Mouse (Mus musculus) CH12.LX (cell line): ENCODE data around the gene 4930519G04Rik. TPM values are rescaled to one million over a fixed set of nuclear protein-coding genes. Genes with fewer than 3 reads are reported as not detected.

Source experiments
- DNase-seq: peaks from one replicate; pipeline ENCODE4 v3.0.0-alpha.2; 2013; ENCODE audit errors: extremely low read depth
- H3K27ac ChIP-seq: 2 replicates; pipeline ENCODE4 v1.5.1; 2012; ENCODE audit warnings: low read depth, mild to moderate bottlenecking, control low read depth, moderate library complexity; ENCODE audit not compliant: insufficient read depth
- H3K27me3 ChIP-seq: replicated peaks from 2 replicates; pipeline ENCODE3; 2012; ENCODE audit warnings: inconsistent platforms
- H3K36me3 ChIP-seq, 2 experiments: replicated peaks in 1 of 2; 2 replicates each; pipeline versions ENCODE3 to v1.6.1; 2012; ENCODE audit warnings: inconsistent platforms in 1 of 2, low read length in 1 of 2, mild to moderate bottlenecking in 1 of 2, mixed read lengths in 1 of 2, moderate library complexity in 1 of 2; ENCODE audit not compliant: control insufficient read depth in 1 of 2, insufficient read depth in 1 of 2
- H3K4me1 ChIP-seq, 2 experiments: 2 replicates each; pipeline ENCODE4 v1.6.1; 2012; ENCODE audit warnings: inconsistent platforms in 1 of 2, moderate library complexity in 1 of 2; ENCODE audit not compliant: insufficient read depth in 2 of 2, control insufficient read depth in 1 of 2
- H3K4me2 ChIP-seq: 2 replicates; pipeline ENCODE4 v1.6.1; 2012; ENCODE audit warnings: low read depth, mild to moderate bottlenecking, control low read depth; ENCODE audit not compliant: poor library complexity, insufficient read depth, severe bottlenecking
- H3K4me3 ChIP-seq, 3 experiments: fragments of 150-350 bp in 1 of 3; sonication (generic) in 1 of 3; replicated peaks in 1 of 3; 2 replicates each; pipeline versions ENCODE3 to v1.5.1; 2011 to 2012; ENCODE audit warnings: low read depth in 2 of 3, low read length in 2 of 3, mild to moderate bottlenecking in 2 of 3, moderate library complexity in 2 of 3, control low read depth in 1 of 3, improper control_type of control experiment in 1 of 3, inconsistent platforms in 1 of 3, mixed read lengths in 1 of 3; ENCODE audit not compliant: poor library complexity in 1 of 3
- H3K79me2 ChIP-seq: replicated peaks from 2 replicates; pipeline ENCODE4 v1.6.1; 2012; ENCODE audit warnings: mild to moderate bottlenecking, moderate library complexity; ENCODE audit not compliant: control insufficient read depth, poor library complexity, insufficient read depth, severe bottlenecking; ENCODE audit errors: extremely low read depth
- H3K9ac ChIP-seq: 2 replicates; pipeline ENCODE4 v1.6.1; 2012; ENCODE audit warnings: low read depth, mild to moderate bottlenecking, control low read depth, moderate library complexity; ENCODE audit not compliant: insufficient read depth
- H3K9me3 ChIP-seq: replicated peaks from 2 replicates; pipeline ENCODE3; 2012; ENCODE audit warnings: low read length, inconsistent platforms, mixed read lengths
- CHD1 ChIP-seq: IDR thresholded peaks from 2 replicates; pipeline ENCODE4 v1.6.1; 2012; ENCODE audit warnings: low read depth, low read length, improper control_type of control experiment, inconsistent platforms
- CHD2 ChIP-seq: IDR thresholded peaks from 2 replicates; pipeline ENCODE4 v1.6.1; 2011; ENCODE audit warnings: low read length, improper control_type of control experiment
- ELF1 ChIP-seq: IDR thresholded peaks from 2 replicates; pipeline ENCODE4 v1.6.1; 2014; ENCODE audit warnings: low read depth, mild to moderate bottlenecking, inconsistent platforms, low read length, improper control_type of control experiment
- EP300 ChIP-seq: IDR thresholded peaks from 2 replicates; pipeline ENCODE4 v1.6.1; 2011; ENCODE audit warnings: low read length, improper control_type of control experiment
- ETS1 ChIP-seq: conservative IDR thresholded peaks from 2 replicates; pipeline ENCODE4 v1.6.1; 2012; ENCODE audit warnings: low read depth, mild to moderate bottlenecking, inconsistent platforms, low read length, improper control_type of control experiment, moderate library complexity
- GABPA ChIP-seq: IDR thresholded peaks from 2 replicates; pipeline ENCODE4 v1.6.1; 2012; ENCODE audit warnings: low read depth, low read length, improper control_type of control experiment, inconsistent platforms; ENCODE audit not compliant: insufficient replicate concordance
- IRF4 ChIP-seq: IDR thresholded peaks from 2 replicates; pipeline ENCODE4 v1.6.1; 2014; ENCODE audit warnings: low read depth, mild to moderate bottlenecking, inconsistent platforms, low read length, improper control_type of control experiment
- JUND ChIP-seq: conservative IDR thresholded peaks from 2 replicates; pipeline ENCODE4 v1.6.1; 2011; ENCODE audit warnings: low read depth, low read length, improper control_type of control experiment
- KAT2A ChIP-seq: IDR thresholded peaks from 2 replicates; pipeline ENCODE4 v1.6.1; 2012; ENCODE audit warnings: low read length, improper control_type of control experiment, inconsistent platforms; ENCODE audit not compliant: insufficient replicate concordance
- MAFK ChIP-seq: IDR thresholded peaks from 2 replicates; pipeline ENCODE4 v1.6.1; 2011; ENCODE audit warnings: low read length, improper control_type of control experiment; ENCODE audit not compliant: insufficient replicate concordance
- MAZ ChIP-seq: IDR thresholded peaks from 2 replicates; pipeline ENCODE4 v1.6.1; 2012; ENCODE audit warnings: low read depth, mild to moderate bottlenecking, inconsistent platforms, low read length, improper control_type of control experiment, moderate library complexity
- MYC ChIP-seq: IDR thresholded peaks from 2 replicates; pipeline ENCODE4 v1.6.1; 2011; ENCODE audit warnings: low read depth, mild to moderate bottlenecking, improper control_type of control experiment, low read length
- NELFE ChIP-seq: IDR thresholded peaks from 2 replicates; pipeline ENCODE4 v1.6.1; 2011; ENCODE audit warnings: low read depth, low read length, improper control_type of control experiment
- RAD21 ChIP-seq: IDR thresholded peaks from 2 replicates; pipeline ENCODE4 v1.6.1; 2011; ENCODE audit warnings: low read depth, mild to moderate bottlenecking, low read length, improper control_type of control experiment, moderate library complexity
- SIN3A ChIP-seq: IDR thresholded peaks from 2 replicates; pipeline ENCODE4 v1.6.1; 2012; ENCODE audit warnings: low read length, improper control_type of control experiment, inconsistent platforms
- TBP ChIP-seq: conservative IDR thresholded peaks from 2 replicates; pipeline ENCODE4 v1.6.1; 2011; ENCODE audit warnings: low read depth, low read length, improper control_type of control experiment
- TCF12 ChIP-seq: IDR thresholded peaks from 2 replicates; pipeline ENCODE4 v1.6.1; 2014; ENCODE audit warnings: low read depth, mild to moderate bottlenecking, inconsistent platforms, low read length, improper control_type of control experiment
- UBTF ChIP-seq: IDR thresholded peaks from 2 replicates; pipeline ENCODE4 v1.6.1; 2012; ENCODE audit warnings: low read depth, mild to moderate bottlenecking, inconsistent platforms, low read length, improper control_type of control experiment, moderate library complexity
- USF1 ChIP-seq: IDR thresholded peaks from 2 replicates; pipeline ENCODE4 v1.6.1; 2014; ENCODE audit warnings: low read depth, mild to moderate bottlenecking, inconsistent platforms, low read length, improper control_type of control experiment
- USF2 ChIP-seq: conservative IDR thresholded peaks from 2 replicates; pipeline ENCODE4 v1.6.1; 2011; ENCODE audit warnings: low read depth, low read length, improper control_type of control experiment
- ZC3H11A ChIP-seq: IDR thresholded peaks from 2 replicates; pipeline ENCODE4 v1.6.1; 2012; ENCODE audit warnings: low read depth, mild to moderate bottlenecking, inconsistent platforms, low read length, improper control_type of control experiment
- ZNF384 ChIP-seq: IDR thresholded peaks from 2 replicates; pipeline ENCODE4 v1.6.1; 2012; ENCODE audit warnings: low read depth, low read length, improper control_type of control experiment, inconsistent platforms
- dilution Hi-C: fragments of 300-500 bp; cut with MboI; formaldehyde crosslinking; loops from 2 replicates; pipeline ENCODE4 v1.14.3; 2020; ENCODE audit warnings: low sequenced_read_pairs; ENCODE audit not compliant: extremely low pct_unique_long_range_greater_than_20kb, extremely low pct_ligation_motif_present
- in situ Hi-C: fragments of 300-500 bp; cut with MboI; formaldehyde crosslinking; loops from 3 replicates; pipeline ENCODE4 v1.14.3; 2019; ENCODE audit warnings: low sequenced_read_pairs, low pct_ligation_motif_present, low pct_unique_long_range_greater_than_20kb, mixed read lengths
- polyA plus RNA-seq: library from polyadenylated mRNA; unstranded; fragments of >175 nt; gene quantifications from 2 replicates; pipeline ENCODE4 v1.2.1, GENCODE M21; 2012; ENCODE audit warnings: low read depth; ENCODE audit not compliant: insufficient read length
- total RNA-seq, 2 experiments: library from RNA; depleted of rRNA; stranded (reverse); fragments of 300-350 nt in 1 of 2; fragments of >200 nt in 1 of 2; gene quantifications; 2 replicates each; pipeline ENCODE4 v1.2.3; 2012 to 2014

The 4930519G04Rik gene
- total and polyA plus RNA-seq, 3 experiments = not detected

- Histone ChIP-seq H3K4me3 (no peak overlapping the region), H3K27ac (no peak overlapping the region), H3K9ac (no peak overlapping the region), H3K79me2 (no peaks in the 10 kb centered on the region), H3K4me2 (no peak overlapping the region), H3K4me1 (no peaks in the 10 kb centered on the region), H3K9me3 (peaks cover 9% of the 10 kb centered on the region), H3K36me3 (no peaks in the 10 kb centered on the region), H3K27me3 (no peaks in the 10 kb centered on the region)
- in situ Hi-C loops = no loop called here
- dilution Hi-C loops = no loop called here
- TF ChIP-seq UBTF = no peak
- DNase-seq = no peak
Observed at GRCm38 (mm10) chr5:114886801-114887200, 33.3 kb downstream of the 4930519G04Rik start.

GRCm38 (mm10) chr5:114888995-114889394 lies 35.5 kb downstream of the 4930519G04Rik start:
- Histone ChIP-seq H3K4me3 (no peak overlapping the region), H3K4me2 (no peak overlapping the region), H3K9ac (no peak overlapping the region), H3K9me3 (peaks cover 6% of the 10 kb centered on the region), H3K36me3 (no peaks in the 10 kb centered on the region), H3K79me2 (no peaks in the 10 kb centered on the region), H3K27me3 (no peaks in the 10 kb centered on the region), H3K4me1 (no peaks in the 10 kb centered on the region), H3K27ac (no peak overlapping the region)
- dilution Hi-C loops (no loop called here), in situ Hi-C loops (no loop called here)
- no peak for DNase-seq
- TF ChIP-seq TBP (no peak), USF2 (no peak)

- H3K79me2 ChIP-seq = no peaks in the 10 kb centered on the region
- in situ Hi-C loops (no loop called here), dilution Hi-C loops (no loop called here)
- no peak overlapping the region for H3K4me3 ChIP-seq
- no peak overlapping the region for H3K4me2 ChIP-seq
- no peak for DNase-seq
- H3K9me3 ChIP-seq = no peaks in the 10 kb centered on the region
- H3K27me3 ChIP-seq = peaks cover 4% of the 10 kb centered on the region
- H3K4me1 ChIP-seq = peaks cover 4 to 15% of the 10 kb centered on the region in 2 experiments; a peak in 3 of 4 replicates
- no peak overlapping the region for H3K27ac ChIP-seq
- TF ChIP-seq JUND (no peak), USF1 (no peak), SIN3A (no peak), TBP (no peak), CHD2 (no peak), MAZ (no peak), ZNF384 (no peak), MYC (no peak), CHD1 (no peak), ELF1 (no peak), ETS1 (no peak), TCF12 (no peak), GABPA (no peak), NELFE (no peak), EP300 (no peak), MAFK (no peak), ZC3H11A (no peak), KAT2A (no peak), IRF4 (no peak), RAD21 (no peak)
- H3K36me3 ChIP-seq = no peaks in the 10 kb centered on the region
- no peak overlapping the region for H3K9ac ChIP-seq
Observed at GRCm38 (mm10) chr5:114895542-114895941, 42.1 kb downstream of the 4930519G04Rik start.
